Mouse (Mus musculus) CH12.LX (cell line): ENCODE measurements around the gene Gm37419. TPM values are rescaled to one million over a fixed set of nuclear protein-coding genes. Genes with fewer than 3 reads are reported as not detected.

ENCODE experiments used
- DNase-seq: peaks from one replicate; pipeline ENCODE4 v3.0.0-alpha.2; 2013; ENCODE audit errors: extremely low read depth
- H3K27ac ChIP-seq: 2 replicates; pipeline ENCODE4 v1.5.1; 2012; ENCODE audit warnings: low read depth, mild to moderate bottlenecking, control low read depth, moderate library complexity; ENCODE audit not compliant: insufficient read depth
- H3K27me3 ChIP-seq: replicated peaks from 2 replicates; pipeline ENCODE3; 2012; ENCODE audit warnings: inconsistent platforms
- H3K36me3 ChIP-seq, 2 experiments: replicated peaks in 1 of 2; 2 replicates each; pipeline versions ENCODE3 to v1.6.1; 2012; ENCODE audit warnings: inconsistent platforms in 1 of 2, low read length in 1 of 2, mild to moderate bottlenecking in 1 of 2, mixed read lengths in 1 of 2, moderate library complexity in 1 of 2; ENCODE audit not compliant: control insufficient read depth in 1 of 2, insufficient read depth in 1 of 2
- H3K4me1 ChIP-seq, 2 experiments: 2 replicates each; pipeline ENCODE4 v1.6.1; 2012; ENCODE audit warnings: inconsistent platforms in 1 of 2, moderate library complexity in 1 of 2; ENCODE audit not compliant: insufficient read depth in 2 of 2, control insufficient read depth in 1 of 2
- H3K4me2 ChIP-seq: 2 replicates; pipeline ENCODE4 v1.6.1; 2012; ENCODE audit warnings: low read depth, mild to moderate bottlenecking, control low read depth; ENCODE audit not compliant: poor library complexity, insufficient read depth, severe bottlenecking
- H3K4me3 ChIP-seq, 3 experiments: fragments of 150-350 bp in 1 of 3; sonication (generic) in 1 of 3; replicated peaks in 1 of 3; 2 replicates each; pipeline versions ENCODE3 to v1.5.1; 2011 to 2012; ENCODE audit warnings: low read depth in 2 of 3, low read length in 2 of 3, mild to moderate bottlenecking in 2 of 3, moderate library complexity in 2 of 3, control low read depth in 1 of 3, improper control_type of control experiment in 1 of 3, inconsistent platforms in 1 of 3, mixed read lengths in 1 of 3; ENCODE audit not compliant: poor library complexity in 1 of 3
- H3K79me2 ChIP-seq: replicated peaks from 2 replicates; pipeline ENCODE4 v1.6.1; 2012; ENCODE audit warnings: mild to moderate bottlenecking, moderate library complexity; ENCODE audit not compliant: control insufficient read depth, poor library complexity, insufficient read depth, severe bottlenecking; ENCODE audit errors: extremely low read depth
- H3K9ac ChIP-seq: 2 replicates; pipeline ENCODE4 v1.6.1; 2012; ENCODE audit warnings: low read depth, mild to moderate bottlenecking, control low read depth, moderate library complexity; ENCODE audit not compliant: insufficient read depth
- H3K9me3 ChIP-seq: replicated peaks from 2 replicates; pipeline ENCODE3; 2012; ENCODE audit warnings: low read length, inconsistent platforms, mixed read lengths
- BHLHE40 ChIP-seq: IDR thresholded peaks from 2 replicates; pipeline ENCODE4 v1.6.1; 2011; ENCODE audit warnings: mild to moderate bottlenecking, low read depth, low read length, improper control_type of control experiment
- CHD1 ChIP-seq: IDR thresholded peaks from 2 replicates; pipeline ENCODE4 v1.6.1; 2012; ENCODE audit warnings: low read depth, low read length, improper control_type of control experiment, inconsistent platforms
- CHD2 ChIP-seq: IDR thresholded peaks from 2 replicates; pipeline ENCODE4 v1.6.1; 2011; ENCODE audit warnings: low read length, improper control_type of control experiment
- CTCF ChIP-seq, 2 experiments: IDR thresholded peaks in 1 of 2; conservative IDR thresholded peaks in 1 of 2; 2 replicates each; pipeline ENCODE4 v1.5.1; 2011 to 2012; ENCODE audit warnings: low read depth in 2 of 2, low read length in 2 of 2, improper control_type of control experiment in 1 of 2, inconsistent platforms in 1 of 2, mild to moderate bottlenecking in 1 of 2, moderate library complexity in 1 of 2
- EP300 ChIP-seq: IDR thresholded peaks from 2 replicates; pipeline ENCODE4 v1.6.1; 2011; ENCODE audit warnings: low read length, improper control_type of control experiment
- GABPA ChIP-seq: IDR thresholded peaks from 2 replicates; pipeline ENCODE4 v1.6.1; 2012; ENCODE audit warnings: low read depth, low read length, improper control_type of control experiment, inconsistent platforms; ENCODE audit not compliant: insufficient replicate concordance
- HCFC1 ChIP-seq: IDR thresholded peaks from 2 replicates; pipeline ENCODE4 v1.6.1; 2012; ENCODE audit warnings: low read depth, mild to moderate bottlenecking, inconsistent platforms, low read length, improper control_type of control experiment
- JUND ChIP-seq: conservative IDR thresholded peaks from 2 replicates; pipeline ENCODE4 v1.6.1; 2011; ENCODE audit warnings: low read depth, low read length, improper control_type of control experiment
- KAT2A ChIP-seq: IDR thresholded peaks from 2 replicates; pipeline ENCODE4 v1.6.1; 2012; ENCODE audit warnings: low read length, improper control_type of control experiment, inconsistent platforms; ENCODE audit not compliant: insufficient replicate concordance
- MAFK ChIP-seq: IDR thresholded peaks from 2 replicates; pipeline ENCODE4 v1.6.1; 2011; ENCODE audit warnings: low read length, improper control_type of control experiment; ENCODE audit not compliant: insufficient replicate concordance
- MAX ChIP-seq: IDR thresholded peaks from 2 replicates; pipeline ENCODE4 v1.6.1; 2011; ENCODE audit warnings: low read length, improper control_type of control experiment
- MAZ ChIP-seq: IDR thresholded peaks from 2 replicates; pipeline ENCODE4 v1.6.1; 2012; ENCODE audit warnings: low read depth, mild to moderate bottlenecking, inconsistent platforms, low read length, improper control_type of control experiment, moderate library complexity
- MEF2A ChIP-seq: IDR thresholded peaks from 2 replicates; pipeline ENCODE4 v1.6.1; 2014; ENCODE audit warnings: low read depth, mild to moderate bottlenecking, inconsistent platforms, low read length, improper control_type of control experiment, borderline replicate concordance
- MYC ChIP-seq: IDR thresholded peaks from 2 replicates; pipeline ENCODE4 v1.6.1; 2011; ENCODE audit warnings: low read depth, mild to moderate bottlenecking, improper control_type of control experiment, low read length
- NELFE ChIP-seq: IDR thresholded peaks from 2 replicates; pipeline ENCODE4 v1.6.1; 2011; ENCODE audit warnings: low read depth, low read length, improper control_type of control experiment
- NRF1 ChIP-seq: IDR thresholded peaks from 2 replicates; pipeline ENCODE4 v1.6.1; 2014; ENCODE audit warnings: low read depth, mild to moderate bottlenecking, inconsistent platforms, low read length, improper control_type of control experiment, moderate library complexity
- PAX5 ChIP-seq: IDR thresholded peaks from 2 replicates; pipeline ENCODE4 v1.6.1; 2012; ENCODE audit warnings: low read length, inconsistent platforms, mixed read lengths
- POLR2A ChIP-seq: IDR thresholded peaks from 2 replicates; pipeline ENCODE4 v1.6.1; 2011; ENCODE audit warnings: low read depth, mild to moderate bottlenecking, improper control_type of control experiment, low read length
- POLR2AphosphoS2 ChIP-seq: IDR thresholded peaks from 2 replicates; pipeline ENCODE4 v1.6.1; 2011; ENCODE audit warnings: low read depth, low read length, improper control_type of control experiment
- RAD21 ChIP-seq: IDR thresholded peaks from 2 replicates; pipeline ENCODE4 v1.6.1; 2011; ENCODE audit warnings: low read depth, mild to moderate bottlenecking, low read length, improper control_type of control experiment, moderate library complexity
- SMC3 ChIP-seq: IDR thresholded peaks from 2 replicates; pipeline ENCODE4 v1.6.1; 2011; ENCODE audit warnings: low read depth, low read length, improper control_type of control experiment
- TBP ChIP-seq: conservative IDR thresholded peaks from 2 replicates; pipeline ENCODE4 v1.6.1; 2011; ENCODE audit warnings: low read depth, low read length, improper control_type of control experiment
- TCF12 ChIP-seq: IDR thresholded peaks from 2 replicates; pipeline ENCODE4 v1.6.1; 2014; ENCODE audit warnings: low read depth, mild to moderate bottlenecking, inconsistent platforms, low read length, improper control_type of control experiment
- USF1 ChIP-seq: IDR thresholded peaks from 2 replicates; pipeline ENCODE4 v1.6.1; 2014; ENCODE audit warnings: low read depth, mild to moderate bottlenecking, inconsistent platforms, low read length, improper control_type of control experiment
- ZC3H11A ChIP-seq: IDR thresholded peaks from 2 replicates; pipeline ENCODE4 v1.6.1; 2012; ENCODE audit warnings: low read depth, mild to moderate bottlenecking, inconsistent platforms, low read length, improper control_type of control experiment
- ZMIZ1 ChIP-seq: IDR thresholded peaks from 2 replicates; pipeline ENCODE4 v1.6.1; 2012; ENCODE audit warnings: low read depth, mild to moderate bottlenecking, inconsistent platforms, low read length, improper control_type of control experiment
- ZNF384 ChIP-seq: IDR thresholded peaks from 2 replicates; pipeline ENCODE4 v1.6.1; 2012; ENCODE audit warnings: low read depth, low read length, improper control_type of control experiment, inconsistent platforms
- dilution Hi-C: fragments of 300-500 bp; cut with MboI; formaldehyde crosslinking; loops from 2 replicates; pipeline ENCODE4 v1.14.3; 2020; ENCODE audit warnings: low sequenced_read_pairs; ENCODE audit not compliant: extremely low pct_unique_long_range_greater_than_20kb, extremely low pct_ligation_motif_present
- in situ Hi-C: fragments of 300-500 bp; cut with MboI; formaldehyde crosslinking; loops from 3 replicates; pipeline ENCODE4 v1.14.3; 2019; ENCODE audit warnings: low sequenced_read_pairs, low pct_ligation_motif_present, low pct_unique_long_range_greater_than_20kb, mixed read lengths
- polyA plus RNA-seq: library from polyadenylated mRNA; unstranded; fragments of >175 nt; gene quantifications from 2 replicates; pipeline ENCODE4 v1.2.1, GENCODE M21; 2012; ENCODE audit warnings: low read depth; ENCODE audit not compliant: insufficient read length
- total RNA-seq, 2 experiments: library from RNA; depleted of rRNA; stranded (reverse); fragments of 300-350 nt in 1 of 2; fragments of >200 nt in 1 of 2; gene quantifications; 2 replicates each; pipeline ENCODE4 v1.2.3; 2012 to 2014

Gm37419 gene
- total and polyA plus RNA-seq, 3 experiments: not detected

DNA sequence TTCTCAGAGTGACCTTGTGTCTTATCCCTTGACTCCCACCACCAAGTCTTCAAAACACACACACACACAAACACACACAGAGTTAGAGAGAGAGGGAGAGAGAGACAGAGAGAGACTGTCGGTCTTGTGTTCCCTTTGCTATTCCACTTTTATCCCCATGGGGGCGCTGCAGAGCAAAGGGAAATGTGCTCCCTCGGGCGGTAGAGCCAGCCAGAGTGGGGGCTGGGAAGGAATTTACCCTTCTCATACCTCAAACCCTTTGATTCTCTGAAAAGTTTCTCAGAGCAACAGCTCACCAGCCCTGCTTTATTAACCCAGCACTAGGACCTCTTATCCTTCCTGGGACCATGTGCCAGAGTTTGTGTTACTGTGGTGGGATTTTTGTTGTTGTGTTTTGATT is 2.9 kb downstream of the Gm37419 start:
- H3K9me3 ChIP-seq: no peaks in the 10 kb centered on the region
- no peaks in the 10 kb centered on the region for H3K79me2 ChIP-seq
- TF ChIP-seq ZNF384 (no peak), CTCF (conservative IDR thresholded peaks at IDR 0.05 in 1 of 2, IDR thresholded peaks at IDR 0.05 in 1 of 2; ENCODE audit: low read depth in 2 of 2, low read length in 2 of 2) (peak; percentile 87 to 96), MAZ (no peak), RAD21 (peak; percentile 85), MYC (0 out of 2 replicates have a peak, but pooled peaks have one; percentile 49), BHLHE40 (peak; percentile 15; the same call in 1 of the 2 replicates), POLR2AphosphoS2 (no peak), KAT2A (no peak), PAX5 (no peak), MAX (0 out of 2 replicates have a peak, but pooled peaks have one; percentile 40), HCFC1 (no peak), JUND (no peak), MEF2A (no peak), CHD1 (no peak), GABPA (no peak), SMC3 (peak; percentile 79), ZC3H11A (peak; percentile 32; the same call in 1 of the 2 replicates), CHD2 (peak; percentile 88)
- TF ChIP-seq, all 38 proteins: peak for 8
- Histone ChIP-seq H3K4me2 (no peak overlapping the region), H3K36me3 (no peaks in the 10 kb centered on the region), H3K4me3 (no peak overlapping the region), H3K4me1 (peaks cover 4 to 25% of the 10 kb centered on the region in 2 experiments), H3K27me3 (peaks cover 67% of the 10 kb centered on the region), H3K9ac (no peak overlapping the region), H3K27ac (no peak overlapping the region)
- in situ Hi-C loops (loop anchor here (25.0 kb wide), 2 partner anchors 646 to 871 kb away; no protein-coding TSS in a partner anchor), dilution Hi-C loops (no loop called here)
- peak; percentile 85 for DNase-seq

- Histone ChIP-seq H3K9ac (no peak overlapping the region), H3K79me2 (no peaks in the 10 kb centered on the region), H3K9me3 (no peaks in the 10 kb centered on the region), H3K4me1 (peaks cover 4 to 17% of the 10 kb centered on the region in 2 experiments), H3K27me3 (peaks cover 59% of the 10 kb centered on the region), H3K4me3 (no peak overlapping the region), H3K27ac (no peak overlapping the region), H3K4me2 (no peak overlapping the region), H3K36me3 (no peaks in the 10 kb centered on the region)
- in situ Hi-C loops: loop anchor here (25.0 kb wide), 2 partner anchors 645 to 870 kb away; no protein-coding TSS in a partner anchor
- no peak for DNase-seq
- TF ChIP-seq TBP: no peak
- TF ChIP-seq USF1: no peak
- no peak for TF ChIP-seq ZNF384
- no peak for TF ChIP-seq GABPA
- TF ChIP-seq ZMIZ1: no peak
- TF ChIP-seq EP300: no peak
- TF ChIP-seq MAFK: no peak
- TF ChIP-seq POLR2A: no peak
- TF ChIP-seq PAX5: no peak
- no peak for TF ChIP-seq MAX
- no peak for TF ChIP-seq NELFE
- no peak for TF ChIP-seq TCF12
- no peak for TF ChIP-seq CHD1
- TF ChIP-seq KAT2A: no peak
- no peak for TF ChIP-seq SMC3
- no peak for TF ChIP-seq NRF1
- TF ChIP-seq MEF2A: no peak
- dilution Hi-C loops: no loop called here
Measured at GRCm38 (mm10) chr16:23991846-23992580, 3.7 kb downstream of the Gm37419 start.
